ENCODE assay signal across 10 mouse cellular contexts in the genomic region with DNA sequence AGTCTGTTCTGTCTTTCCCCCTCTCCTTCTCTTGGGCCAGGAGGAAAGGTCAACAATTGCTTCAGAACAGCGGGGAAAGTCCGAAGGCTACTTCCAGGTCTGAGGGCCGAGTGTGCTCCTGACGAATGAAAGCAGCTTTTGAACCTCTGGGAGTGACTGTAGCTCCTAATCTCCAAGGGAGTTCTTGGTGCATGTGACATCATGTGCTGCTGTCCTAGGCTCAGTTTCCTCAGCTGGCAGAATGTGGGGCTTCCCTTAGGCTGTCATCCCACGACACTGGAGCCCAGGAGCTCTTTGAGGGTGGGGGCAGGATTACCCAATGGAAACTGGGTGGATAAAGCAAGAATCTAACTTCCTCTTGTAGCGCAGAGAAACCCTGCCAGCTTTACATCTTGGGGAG. TPM values are rescaled to one million over a fixed set of nuclear protein-coding genes. Genes with fewer than 3 reads are reported as not detected.
DNase-seq lines count a peak whose midpoint lies in the region; ATAC-seq and TF ChIP-seq lines count a peak whose summit lies in the region.
"Had no signal": no experiment of that assay in that cellular context is flagged by ENCODE, and none has a peak within 500 bp of the region (broad histone marks: within the 10 kb centered on the region; RNA-seq: fewer than 3 reads in every experiment).

A gene (minus strand): TSS at position 285 of the 400 bp plus-strand sequence.

- no peaks in the 10 kb centered on the region for H3K36me3 ChIP-seq in heart, embryonic 11.5 days (ENCODE audit: control insufficient read depth, insufficient read depth, low read length)
- no peaks in the 10 kb centered on the region for H3K36me3 ChIP-seq in spleen, adult 2 months (ENCODE audit: control insufficient read depth, insufficient read depth, low read length)
- H3K36me3 ChIP-seq in liver, embryonic 12.5 days = no peaks in the 10 kb centered on the region
- H3K36me3 ChIP-seq: stomach, embryonic 15.5 days had no signal

- DNase-seq in heart, postnatal 36 days = no peak
- no peak for DNase-seq in spleen, adult 2 months (ENCODE audit: low read depth in 1 of 2, low spot score in 2 of 2)
- DNase-seq in spleen, postnatal 10 days (ENCODE audit: low spot score in 2 of 2) = no peak
- DNase-seq in spleen, postnatal 4 days (ENCODE audit: low spot score in 2 of 2) = no peak
- DNase-seq in right cerebral cortex, postnatal 4 days = no peak

- no peaks in the 10 kb centered on the region for H3K9me3 ChIP-seq in heart, embryonic 11.5 days (replicated peaks; ENCODE audit: control insufficient read depth, low read length)
- no peaks in the 10 kb centered on the region for H3K9me3 ChIP-seq in liver, embryonic 12.5 days (replicated peaks)
- H3K9me3 ChIP-seq: stomach, embryonic 15.5 days had no signal

- no peak for TF ChIP-seq POLR2A in spleen, adult 2 months (IDR thresholded peaks at IDR 0.05; ENCODE audit: low read depth, low read length)

- ATAC-seq in heart, embryonic 11.5 days (replicated peaks; ENCODE audit: insufficient number of reproducible peaks, low FRiP score, low TSS enrichment) = no peak
- ATAC-seq in liver, embryonic 12.5 days = no peak
- ATAC-seq in erythroid progenitor cell, adult 5-6 weeks (replicated peaks; ENCODE audit: low FRiP score, poor library complexity, severe bottlenecking) = no peak

- no peak within 1 kb of the TSS for H3K27ac ChIP-seq in heart, embryonic 11.5 days (ENCODE audit: low read depth, low read length)
- no peak within 1 kb of the TSS for H3K27ac ChIP-seq in spleen, adult 2 months (ENCODE audit: insufficient read depth, low read length)
- no peak within 1 kb of the TSS; the same call in 1 of the 2 replicates for H3K27ac ChIP-seq in liver, embryonic 12.5 days
- H3K27ac ChIP-seq: liver, embryonic 14.5 days; stomach, embryonic 15.5 days had no signal

- no peak within 1 kb of the TSS for H3K4me2 ChIP-seq in heart, embryonic 11.5 days
- peak within 1 kb of the TSS; percentile 9; the same call in 1 of the 2 replicates for H3K4me2 ChIP-seq in liver, embryonic 12.5 days
- H3K4me2 ChIP-seq: stomach, embryonic 15.5 days had no signal

- H3K4me3 ChIP-seq in heart, embryonic 11.5 days (ENCODE audit: low read depth, low read length) = no peak within 1 kb of the TSS
- no peak within 1 kb of the TSS for H3K4me3 ChIP-seq in spleen, adult 2 months (ENCODE audit: extremely low read depth, insufficient read depth, insufficient read length)
- H3K4me3 ChIP-seq in liver, embryonic 12.5 days = no peak within 1 kb of the TSS
- H3K4me3 ChIP-seq: stomach, embryonic 15.5 days had no signal

- H3K27me3 ChIP-seq in heart, embryonic 11.5 days (ENCODE audit: control insufficient read depth, insufficient read depth, low read length) = no peaks in the 10 kb centered on the region
- peaks cover 2% of the 10 kb centered on the region; the same call in 1 of the 2 replicates for H3K27me3 ChIP-seq in spleen, adult 2 months (ENCODE audit: control insufficient read depth, insufficient read depth, low read length)
- H3K27me3 ChIP-seq in liver, embryonic 12.5 days (replicated peaks) = peaks cover 32% of the 10 kb centered on the region

- no peak for TF ChIP-seq CTCF in spleen, adult 2 months (IDR thresholded peaks at IDR 0.05; ENCODE audit: extremely low read depth, insufficient read depth, insufficient read length, insufficient replicate concordance)

- WGBS in heart, embryonic 11.5 days (ENCODE audit: insufficient replicate concordance) = 66% methylated on average over 6 of the region's 6 CpGs
- WGBS in spleen, adult 2 months = 71% methylated on average over 6 of the region's 6 CpGs
- WGBS in liver, embryonic 12.5 days (ENCODE audit: insufficient replicate concordance) = 57% methylated on average over 6 of the region's 6 CpGs

- peaks cover 6% of the 10 kb centered on the region; the same call in 1 of the 2 replicates for H3K4me1 ChIP-seq in heart, embryonic 11.5 days (ENCODE audit: control insufficient read depth, insufficient read depth, low read length)
- peaks cover 7% of the 10 kb centered on the region; the same call in 1 of the 2 replicates for H3K4me1 ChIP-seq in spleen, adult 2 months (ENCODE audit: control insufficient read depth, insufficient read depth, insufficient read length)
- H3K4me1 ChIP-seq in liver, embryonic 12.5 days = peaks cover 31% of the 10 kb centered on the region

- intact Hi-C loops in heart, postnatal 36 days (cut with DNase I) = no loop called here

- no peak within 1 kb of the TSS for H3K9ac ChIP-seq in heart, embryonic 11.5 days (ENCODE audit: low read depth, low read length)
- H3K9ac ChIP-seq in liver, embryonic 12.5 days = no peak within 1 kb of the TSS
- H3K9ac ChIP-seq: liver, embryonic 14.5 days; stomach, embryonic 15.5 days had no signal

RNA-seq across cellular contexts. Expression of the gene that starts here (rescaled TPM):
- 15.2 and 15.7 TPM in 2 replicates for polyA plus RNA-seq in heart, embryonic 11.5 days (2014; fragmentation: Nextera tagmentation; extraction: Ambion mirVana)
- under 1 TPM; 0.72 to 0.81 TPM for total RNA-seq in heart, postnatal 36 days (2021)
- polyA plus RNA-seq in spleen, adult 2 months (2012; rRNA removed) = 10.2 and 11.9 TPM in 2 replicates
- 12.2 and 14.0 TPM in 2 replicates for polyA plus RNA-seq in liver, embryonic 12.5 days (2016; fragmentation: Nextera tagmentation; extraction: Ambion mirVana)
- total RNA-seq in erythroid progenitor cell, adult 5-6 weeks (2015; ENCODE audit: low replicate concordance) = 3.4 and 6.1 TPM in 2 replicates
- 1.8 and 11.4 TPM in 2 replicates for total RNA-seq in erythroid progenitor cell, adult 5-6 weeks (2017; ENCODE audit: low replicate concordance)
